Mouse (Mus musculus): ENCODE results near the gene Kansl2. TPM values are rescaled to one million over a fixed set of nuclear protein-coding genes. Genes with fewer than 3 reads are reported as not detected.
"Not testable (repeated sequence)": the region's sequence is repeated elsewhere in the genome, so short reads cannot be mapped to it uniquely, and the experiment has no call there.

The Kansl2 gene
- polyA plus RNA-seq, 1 experiment from 2014 or later = 130 TPM

GRCm38 (mm10) chr15:98521245-98521644, 12.8 kb downstream of the Kansl2 start:
- Histone ChIP-seq H3K4me1 (replicated peaks; ENCODE audit: control insufficient read depth, insufficient read depth, low read length) (no peaks in the 10 kb centered on the region), H3K36me3 (ENCODE audit: control insufficient read depth, insufficient read depth) (peaks cover 40% of the 10 kb centered on the region), H3K9ac (replicated peaks; ENCODE audit: low read depth, low read length) (no peak overlapping the region), H3K27me3 (replicated peaks; ENCODE audit: control insufficient read depth, insufficient read depth, low read length) (no peaks in the 10 kb centered on the region), H3K4me3 (replicated peaks; ENCODE audit: low read length) (no peak overlapping the region), H3K27ac (ENCODE audit: low read length) (no peak overlapping the region), H3K9me3 (ENCODE audit: control insufficient read depth, low read length) (no peaks in the 10 kb centered on the region), H3K4me2 (ENCODE audit: low read length) (no peak overlapping the region)
- no peak for ATAC-seq
- 87% methylated on average over 3 of the region's 3 CpGs for WGBS

- peaks cover 24% of the 10 kb centered on the region for H3K36me3 ChIP-seq (ENCODE audit: control insufficient read depth, insufficient read depth)
- H3K4me1 ChIP-seq (replicated peaks; ENCODE audit: control insufficient read depth, insufficient read depth, low read length) = no peaks in the 10 kb centered on the region
- no peak overlapping the region for H3K27ac ChIP-seq (ENCODE audit: low read length)
- H3K4me3 ChIP-seq (replicated peaks; ENCODE audit: low read length) = no peak overlapping the region
- ATAC-seq = no peak
- H3K4me2 ChIP-seq (ENCODE audit: low read length) = no peak overlapping the region
- no peaks in the 10 kb centered on the region for H3K27me3 ChIP-seq (replicated peaks; ENCODE audit: control insufficient read depth, insufficient read depth, low read length)
- no peaks in the 10 kb centered on the region for H3K9me3 ChIP-seq (ENCODE audit: control insufficient read depth, low read length)
- no peak overlapping the region for H3K9ac ChIP-seq (replicated peaks; ENCODE audit: low read depth, low read length)
- WGBS = 69% methylated on average over 16 of the region's 16 CpGs
These were observed 16.4 kb downstream of the Kansl2 start for GRCm38 (mm10) chr15:98517380-98518355.

GRCm38 (mm10) chr15:98514845-98515244, 19.2 kb downstream of the Kansl2 start:
- not testable (repeated sequence) for H3K27me3 ChIP-seq (replicated peaks; ENCODE audit: control insufficient read depth, insufficient read depth, low read length); H3K9ac ChIP-seq (replicated peaks; ENCODE audit: low read depth, low read length); H3K4me2 ChIP-seq (ENCODE audit: low read length); H3K36me3 ChIP-seq (ENCODE audit: control insufficient read depth, insufficient read depth); H3K4me1 ChIP-seq (replicated peaks; ENCODE audit: control insufficient read depth, insufficient read depth, low read length); H3K4me3 ChIP-seq (replicated peaks; ENCODE audit: low read length); ATAC-seq; H3K27ac ChIP-seq (ENCODE audit: low read length); H3K9me3 ChIP-seq (ENCODE audit: control insufficient read depth, low read length)
- WGBS = 83% methylated on average over 2 of the region's 2 CpGs

- no peak overlapping the region for H3K9ac ChIP-seq (replicated peaks; ENCODE audit: low read depth, low read length)
- no peaks in the 10 kb centered on the region for H3K27me3 ChIP-seq (replicated peaks; ENCODE audit: control insufficient read depth, insufficient read depth, low read length)
- H3K4me2 ChIP-seq (ENCODE audit: low read length) = no peak overlapping the region
- H3K27ac ChIP-seq (ENCODE audit: low read length) = no peak overlapping the region
- H3K4me3 ChIP-seq (replicated peaks; ENCODE audit: low read length) = no peak overlapping the region
- no peaks in the 10 kb centered on the region for H3K9me3 ChIP-seq (ENCODE audit: control insufficient read depth, low read length)
- ATAC-seq = no peak
- H3K4me1 ChIP-seq (replicated peaks; ENCODE audit: control insufficient read depth, insufficient read depth, low read length) = peaks cover 4% of the 10 kb centered on the region; the same call in 1 of the 2 replicates
- peaks cover 5% of the 10 kb centered on the region; the same call in 1 of the 2 replicates for H3K36me3 ChIP-seq (ENCODE audit: control insufficient read depth, insufficient read depth)
- WGBS = 84% methylated on average over 8 of the region's 8 CpGs
These were observed 19.9 kb downstream of the Kansl2 start for GRCm38 (mm10) chr15:98514146-98514545.

GRCm38 (mm10) chr15:98513676-98514075, 20.4 kb downstream of the Kansl2 start:
- H3K9me3 ChIP-seq (ENCODE audit: control insufficient read depth, low read length); ATAC-seq; H3K4me1 ChIP-seq (replicated peaks; ENCODE audit: control insufficient read depth, insufficient read depth, low read length); H3K36me3 ChIP-seq (ENCODE audit: control insufficient read depth, insufficient read depth); H3K27ac ChIP-seq (ENCODE audit: low read length); H3K4me3 ChIP-seq (replicated peaks; ENCODE audit: low read length); H3K9ac ChIP-seq (replicated peaks; ENCODE audit: low read depth, low read length); H3K27me3 ChIP-seq (replicated peaks; ENCODE audit: control insufficient read depth, insufficient read depth, low read length); H3K4me2 ChIP-seq (ENCODE audit: low read length): not testable (repeated sequence)
- 57% methylated on average over 3 of the region's 3 CpGs for WGBS

- Histone ChIP-seq H3K27ac (ENCODE audit: low read length) (no peak overlapping the region), H3K4me2 (ENCODE audit: low read length) (no peak overlapping the region), H3K27me3 (replicated peaks; ENCODE audit: control insufficient read depth, insufficient read depth, low read length) (no peaks in the 10 kb centered on the region), H3K36me3 (ENCODE audit: control insufficient read depth, insufficient read depth) (peaks cover 2% of the 10 kb centered on the region; the same call in 1 of the 2 replicates), H3K4me3 (replicated peaks; ENCODE audit: low read length) (no peak overlapping the region), H3K4me1 (replicated peaks; ENCODE audit: control insufficient read depth, insufficient read depth, low read length) (peaks cover 4% of the 10 kb centered on the region; the same call in 1 of the 2 replicates), H3K9me3 (ENCODE audit: control insufficient read depth, low read length) (no peaks in the 10 kb centered on the region), H3K9ac (replicated peaks; ENCODE audit: low read depth, low read length) (no peak overlapping the region)
- ATAC-seq = no peak
- WGBS = 63% methylated on average over 17 of the region's 17 CpGs
These were observed 21.2 kb downstream of the Kansl2 start for GRCm38 (mm10) chr15:98512799-98513321.

- no peak overlapping the region for H3K4me3 ChIP-seq (replicated peaks; ENCODE audit: low read length)
- H3K9ac ChIP-seq (replicated peaks; ENCODE audit: low read depth, low read length) = no peak overlapping the region
- peaks cover 4% of the 10 kb centered on the region; the same call in 1 of the 2 replicates for H3K4me1 ChIP-seq (replicated peaks; ENCODE audit: control insufficient read depth, insufficient read depth, low read length)
- H3K36me3 ChIP-seq (ENCODE audit: control insufficient read depth, insufficient read depth) = no peaks in the 10 kb centered on the region
- no peaks in the 10 kb centered on the region for H3K27me3 ChIP-seq (replicated peaks; ENCODE audit: control insufficient read depth, insufficient read depth, low read length)
- H3K9me3 ChIP-seq (ENCODE audit: control insufficient read depth, low read length) = no peaks in the 10 kb centered on the region
- H3K27ac ChIP-seq (ENCODE audit: low read length) = no peak overlapping the region
- no peak overlapping the region for H3K4me2 ChIP-seq (ENCODE audit: low read length)
- no peak for ATAC-seq
- WGBS = 71% methylated on average over 8 of the region's 8 CpGs
These were observed 21.8 kb downstream of the Kansl2 start for GRCm38 (mm10) chr15:98512232-98512631.

GRCm38 (mm10) chr15:98511386-98511928, 22.6 kb downstream of the Kansl2 start:
- 51% methylated on average over 13 of the region's 13 CpGs for whole genome bisulfite sequencing
- no peak overlapping the region for H3K4me3 ChIP-seq (replicated peaks; ENCODE audit: low read length)

More at GRCm38 (mm10) chr15:98511386-98511928, 22.6 kb downstream of the Kansl2 start:
- Histone ChIP-seq H3K4me2 (ENCODE audit: low read length) (no peak overlapping the region), H3K9me3 (ENCODE audit: control insufficient read depth, low read length) (no peaks in the 10 kb centered on the region), H3K27me3 (replicated peaks; ENCODE audit: control insufficient read depth, insufficient read depth, low read length) (no peaks in the 10 kb centered on the region), H3K4me1 (replicated peaks; ENCODE audit: control insufficient read depth, insufficient read depth, low read length) (peaks cover 4% of the 10 kb centered on the region; the same call in 1 of the 2 replicates), H3K9ac (replicated peaks; ENCODE audit: low read depth, low read length) (no peak overlapping the region), H3K36me3 (ENCODE audit: control insufficient read depth, insufficient read depth) (no peaks in the 10 kb centered on the region), H3K27ac (ENCODE audit: low read length) (no peak overlapping the region)
- ATAC-seq = no peak

Data from forebrain, embryonic 16.5 days (tissue).